Mouse (Mus musculus) CH12.LX (cell line): ENCODE results near the gene Phyh. TPM values are rescaled to one million over a fixed set of nuclear protein-coding genes. Genes with fewer than 3 reads are reported as not detected.

ENCODE experiments used
- DNase-seq: peaks from one replicate; pipeline ENCODE4 v3.0.0-alpha.2; 2013; ENCODE audit errors: extremely low read depth
- H3K27ac ChIP-seq: 2 replicates; pipeline ENCODE4 v1.5.1; 2012; ENCODE audit warnings: low read depth, mild to moderate bottlenecking, control low read depth, moderate library complexity; ENCODE audit not compliant: insufficient read depth
- H3K27me3 ChIP-seq: replicated peaks from 2 replicates; pipeline ENCODE3; 2012; ENCODE audit warnings: inconsistent platforms
- H3K36me3 ChIP-seq, 2 experiments: replicated peaks in 1 of 2; 2 replicates each; pipeline versions ENCODE3 to v1.6.1; 2012; ENCODE audit warnings: inconsistent platforms in 1 of 2, low read length in 1 of 2, mild to moderate bottlenecking in 1 of 2, mixed read lengths in 1 of 2, moderate library complexity in 1 of 2; ENCODE audit not compliant: control insufficient read depth in 1 of 2, insufficient read depth in 1 of 2
- H3K4me1 ChIP-seq, 2 experiments: 2 replicates each; pipeline ENCODE4 v1.6.1; 2012; ENCODE audit warnings: inconsistent platforms in 1 of 2, moderate library complexity in 1 of 2; ENCODE audit not compliant: insufficient read depth in 2 of 2, control insufficient read depth in 1 of 2
- H3K4me2 ChIP-seq: 2 replicates; pipeline ENCODE4 v1.6.1; 2012; ENCODE audit warnings: low read depth, mild to moderate bottlenecking, control low read depth; ENCODE audit not compliant: poor library complexity, insufficient read depth, severe bottlenecking
- H3K4me3 ChIP-seq, 3 experiments: fragments of 150-350 bp in 1 of 3; sonication (generic) in 1 of 3; replicated peaks in 1 of 3; 2 replicates each; pipeline versions ENCODE3 to v1.5.1; 2011 to 2012; ENCODE audit warnings: low read depth in 2 of 3, low read length in 2 of 3, mild to moderate bottlenecking in 2 of 3, moderate library complexity in 2 of 3, control low read depth in 1 of 3, improper control_type of control experiment in 1 of 3, inconsistent platforms in 1 of 3, mixed read lengths in 1 of 3; ENCODE audit not compliant: poor library complexity in 1 of 3
- H3K79me2 ChIP-seq: replicated peaks from 2 replicates; pipeline ENCODE4 v1.6.1; 2012; ENCODE audit warnings: mild to moderate bottlenecking, moderate library complexity; ENCODE audit not compliant: control insufficient read depth, poor library complexity, insufficient read depth, severe bottlenecking; ENCODE audit errors: extremely low read depth
- H3K9ac ChIP-seq: 2 replicates; pipeline ENCODE4 v1.6.1; 2012; ENCODE audit warnings: low read depth, mild to moderate bottlenecking, control low read depth, moderate library complexity; ENCODE audit not compliant: insufficient read depth
- H3K9me3 ChIP-seq: replicated peaks from 2 replicates; pipeline ENCODE3; 2012; ENCODE audit warnings: low read length, inconsistent platforms, mixed read lengths
- BHLHE40 ChIP-seq: IDR thresholded peaks from 2 replicates; pipeline ENCODE4 v1.6.1; 2011; ENCODE audit warnings: mild to moderate bottlenecking, low read depth, low read length, improper control_type of control experiment
- CHD2 ChIP-seq: IDR thresholded peaks from 2 replicates; pipeline ENCODE4 v1.6.1; 2011; ENCODE audit warnings: low read length, improper control_type of control experiment
- CTCF ChIP-seq, 2 experiments: IDR thresholded peaks in 1 of 2; conservative IDR thresholded peaks in 1 of 2; 2 replicates each; pipeline ENCODE4 v1.5.1; 2011 to 2012; ENCODE audit warnings: low read depth in 2 of 2, low read length in 2 of 2, improper control_type of control experiment in 1 of 2, inconsistent platforms in 1 of 2, mild to moderate bottlenecking in 1 of 2, moderate library complexity in 1 of 2
- E2F4 ChIP-seq: IDR thresholded peaks from 2 replicates; pipeline ENCODE4 v1.6.1; 2011; ENCODE audit warnings: low read depth, low read length, improper control_type of control experiment; ENCODE audit not compliant: insufficient replicate concordance
- EP300 ChIP-seq: IDR thresholded peaks from 2 replicates; pipeline ENCODE4 v1.6.1; 2011; ENCODE audit warnings: low read length, improper control_type of control experiment
- GABPA ChIP-seq: IDR thresholded peaks from 2 replicates; pipeline ENCODE4 v1.6.1; 2012; ENCODE audit warnings: low read depth, low read length, improper control_type of control experiment, inconsistent platforms; ENCODE audit not compliant: insufficient replicate concordance
- IRF4 ChIP-seq: IDR thresholded peaks from 2 replicates; pipeline ENCODE4 v1.6.1; 2014; ENCODE audit warnings: low read depth, mild to moderate bottlenecking, inconsistent platforms, low read length, improper control_type of control experiment
- JUN ChIP-seq: IDR thresholded peaks from 2 replicates; pipeline ENCODE4 v1.6.1; 2011; ENCODE audit warnings: low read depth, mild to moderate bottlenecking, low read length, improper control_type of control experiment, moderate library complexity; ENCODE audit not compliant: insufficient read depth
- JUND ChIP-seq: conservative IDR thresholded peaks from 2 replicates; pipeline ENCODE4 v1.6.1; 2011; ENCODE audit warnings: low read depth, low read length, improper control_type of control experiment
- MAX ChIP-seq: IDR thresholded peaks from 2 replicates; pipeline ENCODE4 v1.6.1; 2011; ENCODE audit warnings: low read length, improper control_type of control experiment
- MAZ ChIP-seq: IDR thresholded peaks from 2 replicates; pipeline ENCODE4 v1.6.1; 2012; ENCODE audit warnings: low read depth, mild to moderate bottlenecking, inconsistent platforms, low read length, improper control_type of control experiment, moderate library complexity
- MEF2A ChIP-seq: IDR thresholded peaks from 2 replicates; pipeline ENCODE4 v1.6.1; 2014; ENCODE audit warnings: low read depth, mild to moderate bottlenecking, inconsistent platforms, low read length, improper control_type of control experiment, borderline replicate concordance
- MXI1 ChIP-seq: IDR thresholded peaks from 2 replicates; pipeline ENCODE4 v1.6.1; 2011; ENCODE audit warnings: mild to moderate bottlenecking, low read depth, low read length, improper control_type of control experiment
- NELFE ChIP-seq: IDR thresholded peaks from 2 replicates; pipeline ENCODE4 v1.6.1; 2011; ENCODE audit warnings: low read depth, low read length, improper control_type of control experiment
- PAX5 ChIP-seq: IDR thresholded peaks from 2 replicates; pipeline ENCODE4 v1.6.1; 2012; ENCODE audit warnings: low read length, inconsistent platforms, mixed read lengths
- POLR2A ChIP-seq: IDR thresholded peaks from 2 replicates; pipeline ENCODE4 v1.6.1; 2011; ENCODE audit warnings: low read depth, mild to moderate bottlenecking, improper control_type of control experiment, low read length
- POLR2AphosphoS2 ChIP-seq: IDR thresholded peaks from 2 replicates; pipeline ENCODE4 v1.6.1; 2011; ENCODE audit warnings: low read depth, low read length, improper control_type of control experiment
- RAD21 ChIP-seq: IDR thresholded peaks from 2 replicates; pipeline ENCODE4 v1.6.1; 2011; ENCODE audit warnings: low read depth, mild to moderate bottlenecking, low read length, improper control_type of control experiment, moderate library complexity
- TBP ChIP-seq: conservative IDR thresholded peaks from 2 replicates; pipeline ENCODE4 v1.6.1; 2011; ENCODE audit warnings: low read depth, low read length, improper control_type of control experiment
- UBTF ChIP-seq: IDR thresholded peaks from 2 replicates; pipeline ENCODE4 v1.6.1; 2012; ENCODE audit warnings: low read depth, mild to moderate bottlenecking, inconsistent platforms, low read length, improper control_type of control experiment, moderate library complexity
- USF2 ChIP-seq: conservative IDR thresholded peaks from 2 replicates; pipeline ENCODE4 v1.6.1; 2011; ENCODE audit warnings: low read depth, low read length, improper control_type of control experiment
- dilution Hi-C: fragments of 300-500 bp; cut with MboI; formaldehyde crosslinking; loops from 2 replicates; pipeline ENCODE4 v1.14.3; 2020; ENCODE audit warnings: low sequenced_read_pairs; ENCODE audit not compliant: extremely low pct_unique_long_range_greater_than_20kb, extremely low pct_ligation_motif_present
- in situ Hi-C: fragments of 300-500 bp; cut with MboI; formaldehyde crosslinking; loops from 3 replicates; pipeline ENCODE4 v1.14.3; 2019; ENCODE audit warnings: low sequenced_read_pairs, low pct_ligation_motif_present, low pct_unique_long_range_greater_than_20kb, mixed read lengths
- polyA plus RNA-seq: library from polyadenylated mRNA; unstranded; fragments of >175 nt; gene quantifications from 2 replicates; pipeline ENCODE4 v1.2.1, GENCODE M21; 2012; ENCODE audit warnings: low read depth; ENCODE audit not compliant: insufficient read length
- total RNA-seq, 2 experiments: library from RNA; depleted of rRNA; stranded (reverse); fragments of 300-350 nt in 1 of 2; fragments of >200 nt in 1 of 2; gene quantifications; 2 replicates each; pipeline ENCODE4 v1.2.3; 2012 to 2014

Gene Phyh
- total and polyA plus RNA-seq, 3 experiments = 12.5 to 24.2 (median 17.2) TPM

DNA sequence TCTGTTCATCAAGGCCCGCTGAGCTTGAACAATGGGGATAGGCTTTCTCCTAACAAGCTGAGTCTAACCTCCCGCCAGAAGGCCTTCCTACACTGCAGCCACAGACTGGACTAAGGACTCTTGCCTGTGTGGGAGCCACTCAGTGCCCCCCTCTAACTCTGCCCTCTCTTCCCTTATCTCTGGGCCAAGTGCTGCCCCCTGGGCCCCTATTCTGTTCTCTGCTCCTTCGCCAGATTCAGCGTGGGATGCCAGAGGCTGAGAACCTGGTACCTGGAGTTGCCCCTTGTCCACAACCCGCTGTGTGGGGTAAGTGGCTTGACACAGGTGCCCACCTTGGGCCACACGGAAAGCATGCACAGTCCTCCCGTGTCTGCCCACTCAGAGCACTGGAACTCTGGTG lies 4.9 kb upstream of the Phyh start:
- Histone ChIP-seq H3K27me3 (no peaks in the 10 kb centered on the region), H3K4me3 (no peak overlapping the region), H3K9me3 (peaks cover 16% of the 10 kb centered on the region), H3K27ac (no peak overlapping the region), H3K9ac (no peak overlapping the region), H3K79me2 (no peaks in the 10 kb centered on the region), H3K36me3 (peaks cover 0 to 8% of the 10 kb centered on the region in 2 experiments), H3K4me1 (peaks cover 0 to 12% of the 10 kb centered on the region in 2 experiments; a peak in 2 of 4 replicates), H3K4me2 (no peak overlapping the region)
- in situ Hi-C loops = loop anchor here (25.0 kb wide), 2 partner anchors 473 to 923 kb away; partner anchors contain the start of genes Cdc123 and Nudt5
- dilution Hi-C loops = no loop called here
- DNase-seq = no peak
- TF ChIP-seq MAX (no peak), JUN (no peak), JUND (no peak), MAZ (no peak), NELFE (no peak), CTCF (conservative IDR thresholded peaks at IDR 0.05 in 1 of 2, IDR thresholded peaks at IDR 0.05 in 1 of 2; ENCODE audit: low read depth in 2 of 2, low read length in 2 of 2) (no peak), RAD21 (no peak), UBTF (no peak), BHLHE40 (no peak)

- dilution Hi-C loops (no loop called here), in situ Hi-C loops (loop anchor here (5.0 to 25.0 kb wide), 3 partner anchors 81 to 921 kb away; partner anchors contain the start of genes Cdc123 and Nudt5)
- TF ChIP-seq GABPA = no peak
- TF ChIP-seq JUN = no peak
- TF ChIP-seq RAD21 = no peak
- TF ChIP-seq MEF2A = no peak
- TF ChIP-seq MXI1 = no peak
- no peak for TF ChIP-seq POLR2A
- TF ChIP-seq BHLHE40 = no peak
- TF ChIP-seq USF2 = no peak
- no peak for TF ChIP-seq UBTF
- no peak for TF ChIP-seq IRF4
- no peak for TF ChIP-seq CHD2
- no peak for TF ChIP-seq TBP
- no peak for TF ChIP-seq PAX5
- no peak for TF ChIP-seq E2F4
- no peak for TF ChIP-seq POLR2AphosphoS2
- TF ChIP-seq EP300 = no peak
- Histone ChIP-seq H3K4me2 (no peak overlapping the region), H3K36me3 (no peaks in the 10 kb centered on the region), H3K9me3 (peaks cover 16% of the 10 kb centered on the region), H3K27me3 (no peaks in the 10 kb centered on the region), H3K4me3 (no peak overlapping the region), H3K79me2 (no peaks in the 10 kb centered on the region), H3K9ac (no peak overlapping the region), H3K27ac (no peak overlapping the region), H3K4me1 (peaks cover 3 to 24% of the 10 kb centered on the region in 2 experiments)
- no peak for DNase-seq
Measured at GRCm38 (mm10) chr2:4916037-4916436, 2.8 kb upstream of the Phyh start.
